Mouse (Mus musculus) heart, embryonic 12.5 days (tissue): ENCODE measurements around the gene Bub3. TPM values are rescaled to one million over a fixed set of nuclear protein-coding genes. Genes with fewer than 3 reads are reported as not detected.

Experiments
- ATAC-seq: fragments of 200-750 bp; cut with Nextera tagmentation; 2 replicates; pipeline ENCODE4 v1.8.0; 2017; ENCODE audit warnings: moderate TSS enrichment, moderate library complexity; ENCODE audit not compliant: insufficient number of reproducible peaks, low FRiP score
- H3K27ac ChIP-seq: fragments of 300-500 bp; sonication (generic); 2 replicates; pipeline ENCODE4 v1.5.1; 2016; ENCODE audit warnings: mild to moderate bottlenecking, moderate library complexity; ENCODE audit not compliant: poor library complexity, severe bottlenecking
- H3K27me3 ChIP-seq: fragments of 300-500 bp; sonication (generic); replicated peaks from 2 replicates; pipeline ENCODE4 v1.6.1; 2016; ENCODE audit warnings: mild to moderate bottlenecking, moderate library complexity
- H3K36me3 ChIP-seq: fragments of 300-500 bp; sonication (generic); 2 replicates; pipeline ENCODE4 v1.6.1; 2016; ENCODE audit warnings: mild to moderate bottlenecking, moderate library complexity
- H3K4me1 ChIP-seq: fragments of 300-500 bp; sonication (generic); replicated peaks from 2 replicates; pipeline ENCODE4 v1.6.1; 2016; ENCODE audit warnings: mild to moderate bottlenecking
- H3K4me2 ChIP-seq: fragments of 300-500 bp; sonication (generic); 2 replicates; pipeline ENCODE4 v1.6.1; 2016; ENCODE audit warnings: mild to moderate bottlenecking, moderate library complexity
- H3K4me3 ChIP-seq: fragments of 300-500 bp; sonication (generic); 2 replicates; pipeline ENCODE4 v1.5.1; 2016; ENCODE audit warnings: mild to moderate bottlenecking
- H3K9ac ChIP-seq: fragments of 300-500 bp; sonication (generic); 2 replicates; pipeline ENCODE4 v1.6.1; 2016; ENCODE audit warnings: mild to moderate bottlenecking, moderate library complexity
- H3K9me3 ChIP-seq: fragments of 300-500 bp; sonication (generic); replicated peaks from 2 replicates; pipeline ENCODE4 v1.6.1; 2016; ENCODE audit warnings: mild to moderate bottlenecking, moderate library complexity
- WGBS: fragments of 180-500 bp; shearing (Covaris S2); methylation state at CpG from one replicate; pipeline ENCODE4 v1.1.7; 2016; 5-methylcytosine and 5-hydroxymethylcytosine counted together
- polyA plus RNA-seq: library from polyadenylated mRNA; unstranded; fragments of >200 nt; fragmentation: Nextera tagmentation; extraction: Ambion mirVana; gene quantifications from 2 replicates; pipeline ENCODE4 v1.2.1, GENCODE M21; 2016

Bub3 gene
- polyA plus RNA-seq, 1 experiment from 2014 or later: 129 TPM

- Histone ChIP-seq H3K27me3 (peaks cover 58% of the 10 kb centered on the region), H3K4me2 (no peak overlapping the region), H3K4me1 (peaks cover 24% of the 10 kb centered on the region), H3K4me3 (no peak overlapping the region), H3K27ac (no peak overlapping the region), H3K9ac (no peak overlapping the region), H3K9me3 (no peaks in the 10 kb centered on the region), H3K36me3 (peaks cover 11% of the 10 kb centered on the region)
- ATAC-seq: no peak
- 42% methylated on average over 2 of the region's 2 CpGs for WGBS
Observed at GRCm38 (mm10) chr7:131557751-131558150, 2.3 kb upstream of the Bub3 start.

- Histone ChIP-seq H3K27me3 (peaks cover 29% of the 10 kb centered on the region), H3K4me3 (peak overlapping the region; percentile 80), H3K27ac (peak overlapping the region; percentile 87), H3K9ac (peak overlapping the region; percentile 86), H3K36me3 (peaks cover 32% of the 10 kb centered on the region), H3K4me2 (peak overlapping the region; percentile 81), H3K4me1 (peaks cover 9% of the 10 kb centered on the region), H3K9me3 (no peaks in the 10 kb centered on the region)
- under 1% methylated on average over 14 of the region's 14 CpGs for WGBS
- ATAC-seq: peak; percentile 66
Observed at GRCm38 (mm10) chr7:131560697-131561042, 648 bp downstream of the Bub3 start.

GRCm38 (mm10) chr7:131575246-131575645 lies 15.2 kb downstream of the Bub3 start:
- no peak for ATAC-seq
- H3K4me1 ChIP-seq: no peaks in the 10 kb centered on the region

GRCm38 (mm10) chr7:131582178-131582577 lies 22.2 kb downstream of the Bub3 start:
- WGBS: 24% methylated on average over 9 of the region's 9 CpGs
- no peaks in the 10 kb centered on the region for H3K36me3 ChIP-seq
- no peaks in the 10 kb centered on the region for H3K4me1 ChIP-seq
- no peaks in the 10 kb centered on the region for H3K9me3 ChIP-seq
- no peak overlapping the region for H3K4me2 ChIP-seq
- no peak overlapping the region for H3K4me3 ChIP-seq
- no peak overlapping the region for H3K27ac ChIP-seq
- no peak for ATAC-seq
- H3K27me3 ChIP-seq: no peaks in the 10 kb centered on the region
- no peak overlapping the region for H3K9ac ChIP-seq

More at GRCm38 (mm10) chr7:131575246-131575645, 15.2 kb downstream of the Bub3 start:
- Histone ChIP-seq H3K4me2 (no peak overlapping the region), H3K4me3 (no peak overlapping the region), H3K27me3 (no peaks in the 10 kb centered on the region), H3K9me3 (no peaks in the 10 kb centered on the region), H3K36me3 (peaks cover 36% of the 10 kb centered on the region), H3K9ac (no peak overlapping the region), H3K27ac (no peak overlapping the region)
- 75% methylated on average over 6 of the region's 6 CpGs for WGBS

- no peak overlapping the region for H3K9ac ChIP-seq
- H3K4me1 ChIP-seq: no peaks in the 10 kb centered on the region
- H3K4me2 ChIP-seq: no peak overlapping the region
- H3K27me3 ChIP-seq: no peaks in the 10 kb centered on the region
- ATAC-seq: no peak
- no peak overlapping the region for H3K27ac ChIP-seq
- 85% methylated on average over 5 of the region's 5 CpGs for WGBS
- H3K4me3 ChIP-seq: no peak overlapping the region
- no peaks in the 10 kb centered on the region for H3K36me3 ChIP-seq
- H3K9me3 ChIP-seq: no peaks in the 10 kb centered on the region
Observed at GRCm38 (mm10) chr7:131585551-131585950, 25.5 kb downstream of the Bub3 start.

GRCm38 (mm10) chr7:131597779-131598482 lies 37.9 kb downstream of the Bub3 start:
- Histone ChIP-seq H3K27me3 (peaks cover 37% of the 10 kb centered on the region), H3K27ac (no peak overlapping the region), H3K9ac (no peak overlapping the region), H3K36me3 (no peaks in the 10 kb centered on the region), H3K4me3 (no peak overlapping the region), H3K4me1 (peaks cover 5% of the 10 kb centered on the region; the same call in 1 of the 2 replicates), H3K9me3 (no peaks in the 10 kb centered on the region; the same call in 1 of the 2 replicates), H3K4me2 (peak overlapping the region; percentile 33; the same call in 1 of the 2 replicates)
- 20% methylated on average over 12 of the region's 12 CpGs for WGBS
- ATAC-seq: peak; percentile 4; the same call in 1 of the 2 replicates

- no peaks in the 10 kb centered on the region for H3K36me3 ChIP-seq
- H3K27ac ChIP-seq: no peak overlapping the region
- no peaks in the 10 kb centered on the region; the same call in 1 of the 2 replicates for H3K9me3 ChIP-seq
- H3K4me2 ChIP-seq: peak overlapping the region; percentile 33; the same call in 1 of the 2 replicates
- no peak overlapping the region for H3K4me3 ChIP-seq
- H3K27me3 ChIP-seq: peaks cover 37% of the 10 kb centered on the region
- H3K4me1 ChIP-seq: peaks cover 5% of the 10 kb centered on the region; the same call in 1 of the 2 replicates
- WGBS: 7% methylated on average over 5 of the region's 5 CpGs
- H3K9ac ChIP-seq: no peak overlapping the region
- ATAC-seq: no peak
Observed at GRCm38 (mm10) chr7:131598483-131598824, 38.4 kb downstream of the Bub3 start.

GRCm38 (mm10) chr7:131602106-131602505 lies 42.1 kb downstream of the Bub3 start:
- H3K4me3 ChIP-seq: no peak overlapping the region
- H3K4me1 ChIP-seq: peaks cover 5% of the 10 kb centered on the region; the same call in 1 of the 2 replicates
- no peak overlapping the region for H3K4me2 ChIP-seq
- 81% methylated on average over 7 of the region's 7 CpGs for WGBS
- no peaks in the 10 kb centered on the region for H3K9me3 ChIP-seq
- ATAC-seq: no peak
- peaks cover 29% of the 10 kb centered on the region for H3K27me3 ChIP-seq
- no peak overlapping the region for H3K27ac ChIP-seq
- no peaks in the 10 kb centered on the region for H3K36me3 ChIP-seq
- H3K9ac ChIP-seq: no peak overlapping the region

- WGBS: 5% methylated on average over 10 of the region's 11 CpGs
Observed at GRCm38 (mm10) chr7:131603186-131603585, 43.2 kb downstream of the Bub3 start.

GRCm38 (mm10) chr7:131604946-131605345 lies 44.9 kb downstream of the Bub3 start:
- Histone ChIP-seq H3K27ac (no peak overlapping the region), H3K4me2 (no peak overlapping the region), H3K4me3 (no peak overlapping the region), H3K36me3 (no peaks in the 10 kb centered on the region), H3K27me3 (peaks cover 5% of the 10 kb centered on the region; the same call in 1 of the 2 replicates), H3K9me3 (no peaks in the 10 kb centered on the region), H3K9ac (no peak overlapping the region), H3K4me1 (no peaks in the 10 kb centered on the region)
- no peak for ATAC-seq
- WGBS: 85% methylated on average over 10 of the region's 10 CpGs

More at GRCm38 (mm10) chr7:131603186-131603585, 43.2 kb downstream of the Bub3 start:
- Histone ChIP-seq H3K27ac (no peak overlapping the region), H3K4me3 (no peak overlapping the region), H3K27me3 (peaks cover 23% of the 10 kb centered on the region; the same call in 1 of the 2 replicates), H3K4me1 (peaks cover 2% of the 10 kb centered on the region; the same call in 1 of the 2 replicates), H3K9ac (no peak overlapping the region), H3K36me3 (no peaks in the 10 kb centered on the region), H3K4me2 (peak overlapping the region; percentile 27; the same call in 1 of the 2 replicates), H3K9me3 (no peaks in the 10 kb centered on the region)
- no peak for ATAC-seq

GRCm38 (mm10) chr7:131605481-131605880 lies 45.5 kb downstream of the Bub3 start:
- Histone ChIP-seq H3K27me3 (peaks cover 4% of the 10 kb centered on the region; the same call in 1 of the 2 replicates), H3K9me3 (no peaks in the 10 kb centered on the region), H3K4me3 (no peak overlapping the region), H3K9ac (no peak overlapping the region), H3K4me2 (no peak overlapping the region), H3K36me3 (no peaks in the 10 kb centered on the region), H3K27ac (no peak overlapping the region), H3K4me1 (no peaks in the 10 kb centered on the region)
- 64% methylated on average over 4 of the region's 4 CpGs for WGBS
- ATAC-seq: no peak
